ENCODE assay signal across 21 mouse cellular contexts in genomic region chr4:84646576-84646975, GRCm38 (mm10). TPM values are rescaled to one million over a fixed set of nuclear protein-coding genes. Genes with fewer than 3 reads are reported as not detected.
DNase-seq lines count a peak whose midpoint lies in the region; ATAC-seq lines count a peak whose summit lies in the region.
"Had no signal": no experiment of that assay in that cellular context is flagged by ENCODE, and none has a peak within 500 bp of the region (broad histone marks: within the 10 kb centered on the region; RNA-seq: fewer than 3 reads in every experiment).

No protein-coding gene starts in this region.

- ATAC-seq in forebrain, embryonic 11.5 days (replicated peaks; ENCODE audit: low FRiP score) = no peak
- ATAC-seq: activated CD4-positive, CD25-positive, alpha-beta regulatory T cell, adult 4 months; CD4-positive, CD25-positive, alpha-beta regulatory T cell, adult 4 months; Patski had no signal

- no peaks in the 10 kb centered on the region for H3K4me1 ChIP-seq in forebrain, embryonic 11.5 days (replicated peaks; ENCODE audit: control insufficient read depth, insufficient read depth, low read length)

- H3K36me3 ChIP-seq in forebrain, embryonic 11.5 days (ENCODE audit: control insufficient read depth, insufficient read depth, low read length) = no peaks in the 10 kb centered on the region
- H3K36me3 ChIP-seq: G1E had no signal

- no peak overlapping the region for H3K9ac ChIP-seq in forebrain, embryonic 11.5 days (ENCODE audit: low read length)

- no peaks in the 10 kb centered on the region for H3K9me3 ChIP-seq in forebrain, embryonic 11.5 days (ENCODE audit: control insufficient read depth, low read length)

- H3K27me3 ChIP-seq in forebrain, embryonic 11.5 days (ENCODE audit: control insufficient read depth, insufficient read depth, low read length) = no peaks in the 10 kb centered on the region
- H3K27me3 ChIP-seq: CH12.LX, Patski had no signal

- no peak overlapping the region for H3K27ac ChIP-seq in forebrain, embryonic 11.5 days (ENCODE audit: low read depth, low read length)

- no peak overlapping the region for H3K4me3 ChIP-seq in forebrain, embryonic 11.5 days (ENCODE audit: low read depth, low read length)

- H3K4me2 ChIP-seq in forebrain, embryonic 11.5 days (ENCODE audit: low read depth, low read length, severe bottlenecking) = no peak overlapping the region

- DNase-seq in 3T3-L1 (ENCODE audit: low read depth, low spot score) = peak; percentile 62
- DNase-seq in NIH3T3 (ENCODE audit: low read depth) = peak; percentile 66
- DNase-seq in forebrain, embryonic 11.5 days (ENCODE audit: low spot score) = no peak
- DNase-seq in cerebellum, postnatal 36 days = no peak
- DNase-seq: adrenal gland, adult 2 months; adrenal gland, adult 8-10 months; adrenal gland, postnatal 10 days; adrenal gland, postnatal 14 days; adrenal gland, postnatal 25 days; adrenal gland, postnatal 36 days; B cell, adult 2 months; cerebellum, adult 11 months; cerebellum, adult 11-12 months; cerebellum, adult 18-20 months; cerebellum, adult 2 months; cerebellum, adult 8-10 months had no signal

RNA-seq across cellular contexts. Expression of gene Bnc2, which starts 28.5 kb away (rescaled TPM):
- polyA plus RNA-seq in forebrain, embryonic 11.5 days (2014; fragmentation: Nextera tagmentation; extraction: Ambion mirVana) = 7.5 and 8.6 TPM in 2 replicates
- polyA plus RNA-seq: activated CD4-positive, CD25-positive, alpha-beta regulatory T cell, adult 4 months; CD4-positive, CD25-positive, alpha-beta regulatory T cell, adult 4 months; G1E had no signal

Comparison
In these comparisons a context has a peak if more than half of its experiments do, and no peak if none do; other contexts are left out.
1. DNase-seq: peak in 3T3-L1 (single experiment) and NIH3T3 (single experiment); none in forebrain, embryonic 11.5 days (single experiment) and cerebellum, postnatal 36 days (0 of 2).